ENCODE assay signal across 18 mouse cellular contexts in genomic region chr6:115908421-115908982, GRCm38 (mm10). TPM values are rescaled to one million over a fixed set of nuclear protein-coding genes. Genes with fewer than 3 reads are reported as not detected.
A peak's percentile ranks its signal among the peaks of the same experiment; 100 is the strongest.
DNase-seq lines count a peak whose midpoint lies in the region; ATAC-seq and TF ChIP-seq lines count a peak whose summit lies in the region.
"Had no signal": no experiment of that assay in that cellular context is flagged by ENCODE, and none has a peak within 500 bp of the region (broad histone marks: within the 10 kb centered on the region; RNA-seq: fewer than 3 reads in every experiment).

No protein-coding gene starts in this region.

- no peak for TF ChIP-seq EP300 in liver, postnatal 0 days (IDR thresholded peaks at IDR 0.05; ENCODE audit: low read depth)

- no peak overlapping the region for H3K27ac ChIP-seq in intestine, embryonic 15.5 days
- no peak overlapping the region; the same call in 1 of the 2 replicates for H3K27ac ChIP-seq in intestine, embryonic 16.5 days (ENCODE audit: low read length)
- H3K27ac ChIP-seq in liver, postnatal 0 days (ENCODE audit: low read depth) = 0 out of 2 replicates have a peak overlapping the region, but pooled peaks have one; percentile 39
- H3K27ac ChIP-seq: limb, embryonic 12.5 days had no signal

- TF ChIP-seq CTCF in liver, postnatal 0 days (IDR thresholded peaks at IDR 0.05; ENCODE audit: low read depth) = no peak

- peak; percentile 56 for DNase-seq in adrenal gland, postnatal 14 days
- DNase-seq in adrenal gland, adult 18-20 months (ENCODE audit: low spot score in 2 of 2) = no peak
- peak; percentile 48 to 49 for DNase-seq in adrenal gland, postnatal 36 days
- DNase-seq in liver, postnatal 0 days = no peak
- no peak for DNase-seq in layer of hippocampus, postnatal 25 days (ENCODE audit: extremely low spot score in 1 of 2, low spot score in 1 of 2)
- DNase-seq in layer of hippocampus, adult 9-11 months = no peak
- DNase-seq: cerebellum, adult 11-12 months; heart, postnatal 4 days; kidney, adult 8-10 months; retina, postnatal 1 day had no signal

- 49% methylated on average over 6 of the region's 6 CpGs for WGBS in intestine, embryonic 15.5 days
- 40% methylated on average over 6 of the region's 6 CpGs for WGBS in intestine, embryonic 16.5 days
- WGBS in liver, postnatal 0 days (ENCODE audit: insufficient replicate concordance) = 26% methylated on average over 6 of the region's 6 CpGs

- H3K9me3 ChIP-seq in intestine, embryonic 15.5 days = no peaks in the 10 kb centered on the region
- no peaks in the 10 kb centered on the region for H3K9me3 ChIP-seq in intestine, embryonic 16.5 days (ENCODE audit: control insufficient read depth, low read length)
- no peaks in the 10 kb centered on the region for H3K9me3 ChIP-seq in liver, postnatal 0 days (ENCODE audit: low read length)
- H3K9me3 ChIP-seq: embryonic facial prominence, embryonic 10.5 days; forebrain, embryonic 10.5 days; G1E; limb, embryonic 12.5 days had no signal

- H3K9ac ChIP-seq in intestine, embryonic 15.5 days = no peak overlapping the region
- H3K9ac ChIP-seq in intestine, embryonic 16.5 days (ENCODE audit: low read depth, low read length) = no peak overlapping the region
- H3K9ac ChIP-seq in liver, postnatal 0 days (replicated peaks) = no peak overlapping the region
- H3K9ac ChIP-seq: limb, embryonic 12.5 days had no signal

- H3K36me3 ChIP-seq in intestine, embryonic 15.5 days = peaks cover 7% of the 10 kb centered on the region
- no peaks in the 10 kb centered on the region for H3K36me3 ChIP-seq in intestine, embryonic 16.5 days (ENCODE audit: control insufficient read depth, insufficient read depth, low read length)
- H3K36me3 ChIP-seq in liver, postnatal 0 days (replicated peaks; ENCODE audit: insufficient read depth, low read length) = no peaks in the 10 kb centered on the region
- H3K36me3 ChIP-seq: G1E had no signal

- no peaks in the 10 kb centered on the region for H3K27me3 ChIP-seq in intestine, embryonic 15.5 days (replicated peaks)
- H3K27me3 ChIP-seq in intestine, embryonic 16.5 days (replicated peaks; ENCODE audit: control insufficient read depth, insufficient read depth, low read length) = no peaks in the 10 kb centered on the region
- H3K27me3 ChIP-seq in liver, postnatal 0 days (ENCODE audit: insufficient read depth, low read length) = no peaks in the 10 kb centered on the region
- H3K27me3 ChIP-seq: limb, embryonic 12.5 days had no signal

- peak; percentile 26; the same call in 1 of the 2 replicates for ATAC-seq in intestine, embryonic 15.5 days
- ATAC-seq in intestine, embryonic 16.5 days = no peak
- peak; percentile 70 for ATAC-seq in liver, postnatal 0 days

- no peak overlapping the region for H3K4me2 ChIP-seq in intestine, embryonic 15.5 days (replicated peaks)
- H3K4me2 ChIP-seq in intestine, embryonic 16.5 days (ENCODE audit: low read depth, low read length) = no peak overlapping the region
- H3K4me2 ChIP-seq in liver, postnatal 0 days (ENCODE audit: low read depth, low read length) = no peak overlapping the region
- H3K4me2 ChIP-seq: limb, embryonic 12.5 days had no signal

- H3K4me3 ChIP-seq in intestine, embryonic 15.5 days (replicated peaks) = no peak overlapping the region
- no peak overlapping the region for H3K4me3 ChIP-seq in intestine, embryonic 16.5 days (ENCODE audit: low read length)
- no peak overlapping the region for H3K4me3 ChIP-seq in liver, postnatal 0 days (ENCODE audit: low read depth, low read length)
- H3K4me3 ChIP-seq: embryonic facial prominence, embryonic 10.5 days; forebrain, embryonic 10.5 days; limb, embryonic 12.5 days had no signal

- H3K4me1 ChIP-seq in intestine, embryonic 15.5 days (replicated peaks) = no peaks in the 10 kb centered on the region
- H3K4me1 ChIP-seq in intestine, embryonic 16.5 days (ENCODE audit: control insufficient read depth, insufficient read depth, low read length) = no peaks in the 10 kb centered on the region; the same call in 1 of the 2 replicates
- peaks cover 30% of the 10 kb centered on the region for H3K4me1 ChIP-seq in liver, postnatal 0 days (ENCODE audit: insufficient read depth)
- H3K4me1 ChIP-seq: limb, embryonic 12.5 days had no signal

RNA-seq across cellular contexts. Expression of gene Rho, which starts 23.0 kb away (rescaled TPM):
- 0.56 and 0.74 TPM in 2 replicates for total RNA-seq in adrenal gland, postnatal 14 days (2021)
- total RNA-seq in adrenal gland, adult 18-20 months (2021) = under 1 TPM; 0.26 to 0.40 TPM
- polyA plus RNA-seq in intestine, embryonic 15.5 days (2015; fragmentation: Nextera tagmentation; extraction: Ambion mirVana) = 0.05 TPM in 1 of 2 replicates, not detected in the other
- polyA plus RNA-seq in intestine, embryonic 16.5 days (2015; fragmentation: Nextera tagmentation; extraction: Ambion mirVana) = 0.31 TPM in 1 of 2 replicates, not detected in the other
- under 1 TPM; 0.23 to 0.59 TPM for total RNA-seq in adrenal gland, postnatal 36 days (2021)
- polyA plus RNA-seq in liver, postnatal 0 days (2015; fragmentation: Nextera tagmentation; extraction: Ambion mirVana) = not detected in 2 replicates
- under 1 TPM; 0.49 to 0.59 TPM for total RNA-seq in layer of hippocampus, postnatal 25 days (2021)
- polyA plus RNA-seq: G1E; neural tube, embryonic 11.5 days had no signal

RNA-seq across cellular contexts. Expression of gene H1foo, which starts 36.2 kb away (rescaled TPM):
- total RNA-seq in adrenal gland, postnatal 14 days (2021) = not detected in 2 replicates
- not detected for total RNA-seq in adrenal gland, adult 18-20 months (2021)
- polyA plus RNA-seq in intestine, embryonic 15.5 days (2015; fragmentation: Nextera tagmentation; extraction: Ambion mirVana) = not detected in 2 replicates
- not detected in 2 replicates for polyA plus RNA-seq in intestine, embryonic 16.5 days (2015; fragmentation: Nextera tagmentation; extraction: Ambion mirVana)
- not detected for total RNA-seq in adrenal gland, postnatal 36 days (2021)
- polyA plus RNA-seq in liver, postnatal 0 days (2015; fragmentation: Nextera tagmentation; extraction: Ambion mirVana) = not detected in 2 replicates
- total RNA-seq in layer of hippocampus, postnatal 25 days (2021) = not detected
- total RNA-seq: G1E; heart, postnatal 4 days; layer of hippocampus, postnatal 10 days had no signal
- polyA plus RNA-seq: embryonic facial prominence, embryonic 10.5 days; forebrain, embryonic 10.5 days; G1E; limb, embryonic 12.5 days; neural tube, embryonic 11.5 days had no signal

RNA-seq across cellular contexts. Expression of gene Ift122, which starts 55.2 kb away (rescaled TPM):
- total RNA-seq in adrenal gland, postnatal 14 days (2021) = 15.4 and 16.5 TPM in 2 replicates
- 10 to 100 TPM; 14.7 to 15.1 TPM for total RNA-seq in adrenal gland, adult 18-20 months (2021)
- 13.8 and 14.2 TPM in 2 replicates for polyA plus RNA-seq in intestine, embryonic 15.5 days (2015; fragmentation: Nextera tagmentation; extraction: Ambion mirVana)
- 13.0 and 13.1 TPM in 2 replicates for polyA plus RNA-seq in intestine, embryonic 16.5 days (2015; fragmentation: Nextera tagmentation; extraction: Ambion mirVana)
- 10 to 100 TPM; 16.3 to 16.7 TPM for total RNA-seq in adrenal gland, postnatal 36 days (2021)
- 1.2 and 1.6 TPM in 2 replicates for polyA plus RNA-seq in liver, postnatal 0 days (2015; fragmentation: Nextera tagmentation; extraction: Ambion mirVana)
- total RNA-seq in layer of hippocampus, postnatal 25 days (2021) = 10 to 100 TPM; 26.7 to 28.7 TPM

RNA-seq across cellular contexts. Expression of gene Mbd4, which starts 55.3 kb away (rescaled TPM):
- total RNA-seq in adrenal gland, postnatal 14 days (2021) = 4.1 and 4.6 TPM in 2 replicates
- 1 to 10 TPM; 1.6 to 2.0 TPM for total RNA-seq in adrenal gland, adult 18-20 months (2021)
- polyA plus RNA-seq in intestine, embryonic 15.5 days (2015; fragmentation: Nextera tagmentation; extraction: Ambion mirVana) = 14.5 and 14.6 TPM in 2 replicates
- polyA plus RNA-seq in intestine, embryonic 16.5 days (2015; fragmentation: Nextera tagmentation; extraction: Ambion mirVana) = 10.0 and 12.2 TPM in 2 replicates
- 1 to 10 TPM; 2.4 to 2.6 TPM for total RNA-seq in adrenal gland, postnatal 36 days (2021)
- polyA plus RNA-seq in liver, postnatal 0 days (2015; fragmentation: Nextera tagmentation; extraction: Ambion mirVana) = 4.1 and 4.6 TPM in 2 replicates
- 1 to 10 TPM; 5.8 to 6.1 TPM for total RNA-seq in layer of hippocampus, postnatal 25 days (2021)

Comparison
In these comparisons a context has a peak if more than half of its experiments do, and no peak if none do; other contexts are left out.
1. DNase-seq: peak in adrenal gland, postnatal 14 days (single experiment) and adrenal gland, postnatal 36 days (2 of 2); none in adrenal gland, adult 18-20 months (0 of 2), liver, postnatal 0 days (single experiment), layer of hippocampus, postnatal 25 days (0 of 2) and layer of hippocampus, adult 9-11 months (single experiment).